Mouse (Mus musculus) kidney, embryonic 16.5 days (tissue): ENCODE data around the gene Mcm2. TPM values are rescaled to one million over a fixed set of nuclear protein-coding genes. Genes with fewer than 3 reads are reported as not detected.

Source experiments
- ATAC-seq: fragments of 200-750 bp; cut with Nextera tagmentation; 2 replicates; pipeline ENCODE4 v1.8.0; 2017; ENCODE audit warnings: moderate TSS enrichment; ENCODE audit not compliant: low FRiP score, low TSS enrichment
- H3K27ac ChIP-seq: fragments of 300-500 bp; sonication (generic); 2 replicates; pipeline ENCODE4 v1.5.1; 2014; ENCODE audit warnings: low read length
- H3K27me3 ChIP-seq: fragments of 300-500 bp; sonication (generic); 2 replicates; pipeline ENCODE4 v1.6.1; 2014; ENCODE audit warnings: low read length, control low read depth, mixed read lengths; ENCODE audit not compliant: insufficient read depth
- H3K36me3 ChIP-seq: fragments of 300-500 bp; sonication (generic); 2 replicates; pipeline ENCODE4 v1.6.1; 2014; ENCODE audit warnings: low read length, control low read depth, mixed read lengths; ENCODE audit not compliant: insufficient read depth
- H3K4me1 ChIP-seq: fragments of 300-500 bp; sonication (generic); 2 replicates; pipeline ENCODE4 v1.6.1; 2014; ENCODE audit warnings: low read length, control low read depth, mixed read lengths; ENCODE audit not compliant: insufficient read depth
- H3K4me2 ChIP-seq: fragments of 300-500 bp; sonication (generic); replicated peaks from 2 replicates; pipeline ENCODE4 v1.6.1; 2014; ENCODE audit warnings: low read depth, low read length
- H3K4me3 ChIP-seq: fragments of 300-500 bp; sonication (generic); 2 replicates; pipeline ENCODE4 v1.5.1; 2014; ENCODE audit warnings: mild to moderate bottlenecking, low read length
- H3K9ac ChIP-seq: fragments of 300-500 bp; sonication (generic); replicated peaks from 2 replicates; pipeline ENCODE4 v1.6.1; 2014; ENCODE audit warnings: low read length
- H3K9me3 ChIP-seq: fragments of 300-500 bp; sonication (generic); 2 replicates; pipeline ENCODE4 v1.6.1; 2016; ENCODE audit warnings: low read length, control low read depth
- WGBS: fragments of 180-500 bp; shearing (Covaris S2); extraction: QIAGEN DNeasy Blood & Tissue Kit; methylation state at CpG from one replicate; pipeline ENCODE4 v1.1.7; 2014; 5-methylcytosine and 5-hydroxymethylcytosine counted together
- polyA plus RNA-seq: library from polyadenylated mRNA; unstranded; fragments of >200 nt; fragmentation: Nextera tagmentation; extraction: Ambion mirVana; gene quantifications from 2 replicates; pipeline ENCODE4 v1.2.1, GENCODE M21; 2015

Mcm2 gene
- polyA plus RNA-seq, 1 experiment from 2014 or later, result 151 TPM

DNA sequence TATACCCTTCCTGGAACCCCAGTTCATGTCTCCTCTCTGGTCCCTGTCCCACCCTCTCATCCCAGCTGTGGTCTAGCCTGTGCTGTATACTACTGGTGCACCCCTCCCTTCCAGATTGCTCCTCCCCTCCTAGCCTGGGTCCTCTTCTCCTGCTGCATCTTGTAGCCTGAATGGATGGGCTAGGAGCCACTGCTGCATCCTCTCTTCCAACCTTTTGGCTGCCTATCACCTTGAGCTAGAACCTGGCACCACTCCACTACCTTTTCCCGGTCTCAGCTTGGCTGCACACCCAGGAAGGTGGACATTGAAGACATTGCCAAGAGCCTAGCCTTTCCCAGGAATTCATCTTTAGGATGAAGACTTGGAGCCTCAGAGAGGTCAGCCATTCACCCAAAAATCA lies 29.4 kb upstream of the Mcm2 start:
- ATAC-seq, result no peak
- no peak overlapping the region for H3K9ac ChIP-seq
- H3K9me3 ChIP-seq, result no peaks in the 10 kb centered on the region
- WGBS, result 87% methylated on average over 1 of the region's 1 CpGs
- no peak overlapping the region for H3K4me3 ChIP-seq
- H3K36me3 ChIP-seq, result no peaks in the 10 kb centered on the region
- H3K4me2 ChIP-seq, result no peak overlapping the region
- H3K4me1 ChIP-seq, result peaks cover 19% of the 10 kb centered on the region
- H3K27me3 ChIP-seq, result no peaks in the 10 kb centered on the region
- no peak overlapping the region for H3K27ac ChIP-seq

DNA sequence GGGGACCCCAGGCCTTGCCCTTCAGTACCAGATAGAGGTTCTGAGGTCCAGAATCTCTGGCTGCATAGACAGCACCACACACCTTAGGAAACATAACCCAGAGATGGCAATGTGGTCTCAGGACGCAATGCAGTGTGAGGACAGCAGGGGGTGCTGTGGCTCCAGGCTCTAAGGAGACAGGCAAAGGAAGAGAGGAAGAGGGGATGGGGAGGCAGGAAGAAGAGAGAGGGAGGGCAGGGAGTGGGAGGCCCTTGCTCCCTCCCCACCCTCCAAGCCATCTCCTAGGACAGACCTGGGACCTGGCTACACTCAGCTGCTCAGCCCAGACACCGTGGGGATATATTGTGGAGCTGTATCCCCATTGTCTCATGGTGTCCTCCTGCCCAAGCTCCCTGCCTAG lies 29.0 kb upstream of the Mcm2 start:
- H3K9ac ChIP-seq, result no peak overlapping the region
- H3K36me3 ChIP-seq, result no peaks in the 10 kb centered on the region
- no peaks in the 10 kb centered on the region for H3K9me3 ChIP-seq
- WGBS, result 9% methylated on average over 2 of the region's 2 CpGs
- H3K4me3 ChIP-seq, result no peak overlapping the region
- ATAC-seq, result peak; percentile 40; the same call in 1 of the 2 replicates
- no peak overlapping the region for H3K27ac ChIP-seq
- peaks cover 19% of the 10 kb centered on the region for H3K4me1 ChIP-seq
- H3K4me2 ChIP-seq, result no peak overlapping the region
- no peaks in the 10 kb centered on the region for H3K27me3 ChIP-seq

DNA sequence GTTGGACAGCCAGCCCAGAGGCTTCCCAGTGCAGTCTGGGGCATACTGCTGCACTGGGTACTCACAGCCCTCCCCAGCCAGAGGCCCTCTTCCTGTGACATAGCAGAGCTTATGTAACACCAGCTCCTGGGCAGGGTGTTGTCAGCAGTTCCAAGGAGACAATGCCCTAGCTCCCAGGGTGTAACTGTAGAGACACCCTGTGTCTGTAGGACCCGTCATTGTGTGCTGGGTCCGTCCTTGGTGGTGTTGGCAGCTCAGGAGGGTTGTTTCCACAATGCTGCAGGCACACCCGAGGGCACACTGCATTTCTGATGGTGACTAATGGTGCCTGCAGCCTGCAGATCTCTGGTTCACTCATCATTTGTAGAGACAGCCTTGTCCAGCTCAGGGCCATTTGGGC lies 28.3 kb upstream of the Mcm2 start:
- Histone ChIP-seq H3K9ac (no peak overlapping the region), H3K27ac (no peak overlapping the region), H3K4me1 (peaks cover 19% of the 10 kb centered on the region), H3K9me3 (no peaks in the 10 kb centered on the region), H3K27me3 (no peaks in the 10 kb centered on the region), H3K4me2 (no peak overlapping the region), H3K36me3 (no peaks in the 10 kb centered on the region), H3K4me3 (no peak overlapping the region)
- no peak for ATAC-seq
- WGBS, result 54% methylated on average over 3 of the region's 3 CpGs

DNA sequence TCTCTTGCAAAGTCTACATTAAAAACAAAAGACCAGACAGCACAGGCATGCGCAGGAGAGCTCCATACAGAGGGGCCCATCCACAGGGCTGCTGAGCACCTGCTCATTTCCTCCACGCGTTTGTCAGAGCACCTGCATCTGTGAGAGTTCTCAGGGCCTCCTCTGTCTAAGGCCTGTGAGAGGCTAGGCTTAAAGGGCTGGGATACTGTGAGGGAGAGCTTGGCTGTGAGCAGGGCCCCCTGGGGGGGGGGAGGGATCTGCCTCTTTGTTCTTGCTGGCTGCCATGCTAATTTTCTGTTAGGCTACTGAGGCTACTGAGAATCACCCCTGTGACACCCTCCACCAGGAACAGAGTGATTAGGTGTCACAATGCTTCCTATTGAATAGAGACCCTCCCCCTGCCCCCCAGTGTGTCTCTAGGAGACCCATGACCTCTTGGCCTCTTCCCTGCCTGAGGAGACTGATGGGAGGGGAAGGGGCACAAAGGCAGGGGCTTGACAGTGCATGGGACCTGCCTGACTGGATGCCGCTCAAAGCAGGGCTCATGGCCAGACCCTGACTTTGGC lies 27.1 kb upstream of the Mcm2 start:
- Histone ChIP-seq H3K4me3 (no peak overlapping the region), H3K27ac (peak overlapping the region; percentile 65; the same call in 1 of the 2 replicates), H3K4me1 (peaks cover 19% of the 10 kb centered on the region), H3K36me3 (no peaks in the 10 kb centered on the region), H3K4me2 (no peak overlapping the region), H3K9me3 (no peaks in the 10 kb centered on the region), H3K27me3 (no peaks in the 10 kb centered on the region), H3K9ac (no peak overlapping the region)
- no peak for ATAC-seq
- WGBS, result 19% methylated on average over 4 of the region's 4 CpGs

DNA sequence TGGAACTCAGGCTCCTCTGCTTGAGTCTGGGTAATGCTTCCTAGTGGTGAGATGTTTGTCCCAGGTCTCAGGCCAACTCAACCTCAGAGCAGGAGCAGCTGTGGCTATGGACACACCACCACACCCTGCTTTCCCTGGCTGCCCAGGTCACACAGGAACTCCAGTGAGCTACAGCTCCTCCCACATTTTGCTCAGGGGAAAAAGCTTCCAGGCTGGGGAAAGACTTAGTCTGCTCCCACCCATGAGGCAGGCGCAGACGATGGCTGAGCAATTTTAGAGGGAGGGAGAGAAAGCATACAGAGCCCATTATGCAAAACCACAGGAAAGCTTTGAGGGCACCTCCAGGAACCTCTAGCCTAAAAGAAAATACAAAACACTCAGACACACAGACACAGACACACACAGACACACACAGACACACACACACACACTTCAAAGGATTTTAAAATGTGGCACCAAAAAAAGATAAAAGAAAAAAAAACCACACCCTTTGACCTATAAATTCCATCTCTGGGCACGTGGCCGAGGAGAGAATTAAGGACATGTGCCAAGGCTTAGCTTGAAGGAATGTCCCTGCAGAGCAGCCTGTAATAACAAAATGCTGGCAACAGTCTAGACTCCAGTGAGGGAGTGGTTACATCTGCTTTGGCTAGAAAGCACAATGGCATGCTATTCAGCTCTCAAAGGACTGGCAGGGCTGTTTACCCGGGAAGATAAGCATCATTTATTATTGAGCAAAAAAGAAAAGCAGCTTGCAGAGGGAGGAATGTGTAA lies 26.1 kb upstream of the Mcm2 start:
- 11% methylated on average over 5 of the region's 5 CpGs for WGBS
- no peak overlapping the region for H3K4me3 ChIP-seq
- H3K36me3 ChIP-seq, result no peaks in the 10 kb centered on the region
- no peaks in the 10 kb centered on the region for H3K27me3 ChIP-seq
- no peak overlapping the region for H3K9ac ChIP-seq
- peaks cover 19% of the 10 kb centered on the region for H3K4me1 ChIP-seq
- peak overlapping the region; percentile 65; the same call in 1 of the 2 replicates for H3K27ac ChIP-seq
- ATAC-seq, result peak; percentile 73; the same call in 1 of the 2 replicates
- H3K4me2 ChIP-seq, result no peak overlapping the region
- H3K9me3 ChIP-seq, result no peaks in the 10 kb centered on the region

DNA sequence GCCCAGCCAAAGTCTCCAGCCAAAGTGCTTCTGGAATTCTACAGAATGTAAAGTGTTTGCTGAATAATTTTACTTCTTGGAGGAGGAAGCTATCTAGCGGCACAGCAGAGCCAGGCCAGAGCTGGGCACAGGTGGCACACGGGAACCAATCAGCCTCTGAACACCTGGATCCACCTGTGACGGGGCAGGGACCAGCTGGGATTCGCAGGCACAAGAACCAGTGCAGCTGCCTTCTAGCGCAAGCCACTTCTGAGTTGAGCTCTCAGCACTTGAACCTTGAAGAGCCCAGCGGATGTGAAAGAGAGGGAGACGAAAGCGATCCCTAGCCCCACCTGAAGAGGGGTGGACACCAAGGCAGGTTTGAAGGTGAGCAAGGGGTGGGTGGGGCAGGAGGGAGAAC lies 20.2 kb upstream of the Mcm2 start:
- H3K4me3 ChIP-seq, result no peak overlapping the region
- no peaks in the 10 kb centered on the region for H3K27me3 ChIP-seq
- no peak overlapping the region for H3K9ac ChIP-seq
- H3K4me1 ChIP-seq, result no peaks in the 10 kb centered on the region
- no peak for ATAC-seq
- H3K9me3 ChIP-seq, result no peaks in the 10 kb centered on the region
- H3K36me3 ChIP-seq, result no peaks in the 10 kb centered on the region
- H3K4me2 ChIP-seq, result no peak overlapping the region
- no peak overlapping the region for H3K27ac ChIP-seq
- WGBS, result 81% methylated on average over 8 of the region's 8 CpGs

DNA sequence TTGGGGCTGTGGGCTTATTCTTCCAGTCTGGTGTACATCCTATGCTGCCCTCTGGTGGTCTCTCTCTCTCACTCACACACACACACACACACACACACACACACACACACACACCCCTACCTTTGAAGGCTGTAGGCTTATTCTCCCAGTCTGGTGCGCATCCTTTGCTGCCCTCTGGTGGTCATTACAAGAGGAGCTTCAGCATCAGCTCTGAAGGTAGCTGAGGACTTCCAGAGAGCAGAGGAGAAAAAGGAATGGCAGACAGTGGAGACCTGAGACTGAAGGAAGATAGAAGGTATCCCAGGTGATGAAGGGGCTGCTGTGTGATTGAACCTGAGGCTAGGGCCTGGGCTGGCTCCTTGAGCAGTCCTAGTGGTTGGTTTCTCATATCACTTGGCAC lies 17.6 kb upstream of the Mcm2 start:
- 68% methylated on average over 1 of the region's 1 CpGs for WGBS
- H3K4me2 ChIP-seq, result no peak overlapping the region
- no peak overlapping the region for H3K9ac ChIP-seq
- no peaks in the 10 kb centered on the region for H3K4me1 ChIP-seq
- H3K36me3 ChIP-seq, result peaks cover 14% of the 10 kb centered on the region; the same call in 1 of the 2 replicates
- H3K27ac ChIP-seq, result no peak overlapping the region
- no peaks in the 10 kb centered on the region for H3K9me3 ChIP-seq
- ATAC-seq, result no peak
- no peak overlapping the region for H3K4me3 ChIP-seq
- no peaks in the 10 kb centered on the region for H3K27me3 ChIP-seq

DNA sequence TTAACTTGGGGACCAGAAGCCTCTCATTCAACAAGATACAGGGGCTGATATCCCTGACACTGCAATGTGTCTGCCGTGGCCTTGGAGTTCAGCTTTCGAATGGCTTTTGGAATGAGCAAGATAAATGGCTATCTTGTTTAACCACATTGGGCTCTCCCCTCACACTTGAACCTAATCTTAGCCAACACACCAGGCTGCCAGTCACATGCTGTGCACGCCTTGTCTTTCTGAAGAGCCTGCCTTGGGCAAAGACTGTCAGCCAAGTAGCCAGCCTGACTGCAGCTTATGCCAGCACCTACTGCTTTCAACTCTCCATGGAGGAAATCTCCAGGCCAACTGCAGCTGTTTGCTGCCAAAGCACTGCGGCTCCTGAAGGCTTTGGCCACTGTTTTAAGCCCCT lies 16.9 kb upstream of the Mcm2 start:
- WGBS, result 89% methylated on average over 4 of the region's 4 CpGs
- Histone ChIP-seq H3K27ac (no peak overlapping the region), H3K4me2 (no peak overlapping the region), H3K4me1 (no peaks in the 10 kb centered on the region), H3K4me3 (no peak overlapping the region), H3K9me3 (no peaks in the 10 kb centered on the region), H3K27me3 (no peaks in the 10 kb centered on the region), H3K9ac (no peak overlapping the region), H3K36me3 (peaks cover 17% of the 10 kb centered on the region; the same call in 1 of the 2 replicates)
- ATAC-seq, result no peak

DNA sequence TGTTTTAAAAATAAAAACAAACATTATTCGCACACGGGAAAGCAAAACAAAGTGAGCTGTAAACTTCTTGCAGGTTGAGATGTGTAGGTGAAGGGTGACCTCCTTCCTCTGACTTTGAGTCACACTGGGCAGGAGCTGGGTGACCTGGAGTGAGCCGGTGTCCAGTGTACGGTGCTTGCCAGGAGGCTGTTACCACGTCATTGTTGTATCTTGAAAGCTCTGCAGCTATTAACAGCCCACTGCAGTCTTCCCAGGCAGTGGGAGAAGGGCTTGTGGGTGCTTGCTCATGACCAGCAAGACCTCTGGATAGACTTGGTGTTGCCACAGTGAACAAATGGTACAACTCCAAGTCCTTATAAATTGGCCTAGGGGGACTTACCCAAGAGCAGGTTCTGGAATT lies 16.2 kb upstream of the Mcm2 start:
- no peak overlapping the region for H3K9ac ChIP-seq
- H3K27ac ChIP-seq, result no peak overlapping the region
- WGBS, result 61% methylated on average over 5 of the region's 5 CpGs
- H3K36me3 ChIP-seq, result peaks cover 24% of the 10 kb centered on the region
- H3K9me3 ChIP-seq, result no peaks in the 10 kb centered on the region
- no peaks in the 10 kb centered on the region for H3K27me3 ChIP-seq
- ATAC-seq, result no peak
- H3K4me3 ChIP-seq, result no peak overlapping the region
- no peaks in the 10 kb centered on the region for H3K4me1 ChIP-seq
- H3K4me2 ChIP-seq, result no peak overlapping the region

DNA sequence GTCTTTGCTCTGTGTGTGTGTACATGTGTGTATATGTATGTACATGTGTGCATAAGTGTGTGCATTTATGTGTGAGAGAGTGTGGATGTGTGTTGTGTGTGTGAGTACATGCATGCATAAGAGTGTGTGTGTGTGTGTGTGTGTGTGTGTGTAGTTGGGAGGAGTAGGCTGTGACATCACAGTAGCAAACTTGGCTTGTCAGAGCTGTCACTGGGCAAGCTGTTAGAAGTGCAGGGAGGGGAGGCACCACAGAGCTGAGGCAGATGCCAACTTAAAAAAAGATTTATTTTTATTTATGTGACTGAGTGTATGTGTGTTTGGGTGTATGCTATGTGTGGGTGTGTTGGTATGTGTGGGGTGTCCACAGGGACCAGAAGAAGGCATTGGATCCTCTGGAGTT lies 14.9 kb upstream of the Mcm2 start:
- Histone ChIP-seq H3K27me3 (no peaks in the 10 kb centered on the region), H3K36me3 (peaks cover 30% of the 10 kb centered on the region), H3K4me3 (no peak overlapping the region), H3K4me1 (no peaks in the 10 kb centered on the region), H3K9ac (no peak overlapping the region), H3K27ac (no peak overlapping the region), H3K4me2 (no peak overlapping the region), H3K9me3 (no peaks in the 10 kb centered on the region)
- no peak for ATAC-seq
